Mouse (Mus musculus) kidney, adult 2 months (tissue): Measurements from ENCODE around the gene Ripk1. TPM values are rescaled to one million over a fixed set of nuclear protein-coding genes. Genes with fewer than 3 reads are reported as not detected.
A peak's percentile ranks its signal among the peaks of the same experiment; 100 is the strongest.

Source experiments
- DNase-seq: peaks from one replicate; pipeline ENCODE4 v3.0.0; 2021
- H3K27ac ChIP-seq: fragments of 200-500 bp; 2 replicates; pipeline ENCODE4 v1.5.1; 2012; ENCODE audit warnings: low read depth, low read length, control low read depth, inconsistent platforms; ENCODE audit not compliant: insufficient read depth
- H3K27me3 ChIP-seq: fragments of 200-500 bp; replicated peaks from 2 replicates; pipeline ENCODE4 v1.6.1; 2012; ENCODE audit warnings: mild to moderate bottlenecking, moderate library complexity, low read length, inconsistent platforms; ENCODE audit not compliant: control insufficient read depth, insufficient read depth
- H3K36me3 ChIP-seq: fragments of 200-500 bp; 2 replicates; pipeline ENCODE4 v1.6.1; 2012; ENCODE audit warnings: mild to moderate bottlenecking, moderate library complexity, low read length, inconsistent platforms; ENCODE audit not compliant: control insufficient read depth, insufficient read depth
- H3K4me1 ChIP-seq: fragments of 200-500 bp; 2 replicates; pipeline ENCODE4 v1.6.1; 2011; ENCODE audit warnings: low read length; ENCODE audit not compliant: control insufficient read depth, insufficient read depth
- H3K4me3 ChIP-seq: fragments of 200-500 bp; 2 replicates; pipeline ENCODE4 v1.5.1; 2011; ENCODE audit warnings: mild to moderate bottlenecking, low read depth, low read length, control low read depth; ENCODE audit not compliant: insufficient read depth
- CTCF ChIP-seq: fragments of 200-500 bp; conservative IDR thresholded peaks from 2 replicates; pipeline ENCODE4 v1.5.1; 2011; ENCODE audit warnings: low read depth, mild to moderate bottlenecking, control low read depth, low read length, moderate library complexity, mixed read lengths; ENCODE audit not compliant: insufficient read depth, insufficient read length
- POLR2A ChIP-seq: fragments of 200-500 bp; IDR thresholded peaks from one replicate; pipeline ENCODE4 v1.6.1; 2011; ENCODE audit warnings: low read depth, low read length, control low read depth
- WGBS: fragments of 180-500 bp; shearing (Covaris S2); methylation state at CpG from one replicate; pipeline ENCODE4 v1.1.7; 2018; 5-methylcytosine and 5-hydroxymethylcytosine counted together
- polyA plus RNA-seq: library from polyadenylated mRNA; depleted of rRNA; stranded (reverse); fragments of >200 nt; gene quantifications from 2 replicates; pipeline ENCODE4 v1.2.3, GENCODE M21; 2012; rRNA removed

Ripk1 gene
- polyA plus RNA-seq, 1 experiment = 7.4 TPM

DNA sequence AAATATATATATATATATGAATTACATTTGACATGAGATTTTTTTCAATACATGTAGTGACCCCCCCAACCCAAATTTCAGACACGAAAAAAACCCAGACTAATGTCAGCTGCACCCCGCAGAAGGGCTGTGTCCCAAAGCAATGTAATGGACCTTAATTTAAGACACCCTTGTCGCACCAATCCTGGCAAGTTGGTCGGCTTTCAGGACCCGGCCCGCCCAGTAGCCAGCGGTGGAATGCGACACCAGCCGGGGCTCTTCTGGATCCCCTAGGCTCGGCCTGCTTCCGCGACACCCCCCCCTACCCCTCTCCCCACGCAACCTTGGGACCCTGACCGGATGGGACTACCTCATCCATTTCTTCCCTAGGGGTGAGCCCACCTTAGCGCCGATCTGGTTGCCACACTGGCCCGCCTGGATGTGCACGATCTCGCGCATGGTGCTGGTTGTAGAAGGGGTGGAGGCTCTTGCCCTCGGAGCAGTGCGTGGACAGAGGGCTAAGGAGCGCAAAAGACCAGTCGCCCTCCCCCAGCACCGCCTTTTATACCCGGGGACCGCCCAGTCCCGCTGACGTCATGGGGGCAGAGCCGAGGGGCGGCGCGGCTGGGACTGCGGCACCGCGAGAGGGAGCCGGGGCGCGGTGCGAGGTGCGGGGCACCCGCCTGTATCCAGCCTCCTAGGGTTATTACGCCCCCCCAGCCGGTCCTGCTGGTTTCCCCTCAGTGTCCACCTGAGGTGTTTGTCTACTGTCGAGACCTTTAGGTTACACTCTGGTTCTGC is 75.5 kb downstream of the Ripk1 start, which contains the start of gene Tubb2a:
Gene Tubb2a, minus strand, starts transcription at position 516 of the 780 bp plus-strand sequence.
- Histone ChIP-seq H3K27me3 (no peaks in the 10 kb centered on the region), H3K36me3 (no peaks in the 10 kb centered on the region), H3K4me3 (peak within 1 kb of the TSS; percentile 92), H3K27ac (peak within 1 kb of the TSS; percentile 67), H3K4me1 (peaks cover 13% of the 10 kb centered on the region)
- 1% methylated on average over 45 of the region's 45 CpGs for WGBS
- TF ChIP-seq CTCF = peak; percentile 36; the same call in 1 of the 2 replicates
- TF ChIP-seq POLR2A = peak; percentile 98
- DNase-seq = peak; percentile 94

DNA sequence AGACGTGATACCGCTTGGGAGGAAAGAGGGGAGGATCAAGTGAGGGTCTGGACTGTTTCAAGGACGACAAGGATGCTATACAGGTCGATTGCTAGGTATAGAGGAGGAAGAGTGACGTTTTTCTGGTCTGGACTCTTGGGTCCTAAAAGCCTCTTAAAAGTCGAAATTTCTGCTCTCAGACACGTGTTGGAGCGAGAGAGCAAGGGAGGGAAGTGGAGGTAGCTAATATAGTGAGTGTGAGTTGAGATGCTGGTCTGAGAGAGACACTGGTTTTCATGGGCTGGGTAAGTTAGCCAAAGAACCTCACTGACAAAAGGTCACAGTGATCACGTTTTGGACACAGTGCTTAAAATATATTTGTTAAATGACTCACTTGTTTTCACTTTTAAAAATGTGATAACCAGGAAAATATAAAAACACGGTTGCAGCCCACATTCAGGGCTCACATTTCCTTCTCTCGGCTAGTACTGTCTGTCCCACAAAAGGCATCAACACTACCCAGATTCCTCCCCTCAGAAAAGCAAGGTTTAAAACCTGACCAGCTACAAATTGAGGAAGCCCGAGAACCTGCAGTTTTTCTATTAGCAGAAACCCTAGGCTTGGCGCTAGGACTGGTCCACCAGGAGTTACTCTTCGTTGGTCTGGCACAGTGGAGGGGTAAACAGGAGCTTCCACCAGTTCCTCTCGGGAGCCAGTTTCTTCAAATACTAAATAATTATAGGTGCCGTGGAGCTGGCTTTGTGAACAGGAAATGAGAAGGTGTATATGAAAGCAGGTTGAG is 76.5 kb downstream of the Ripk1 start:
- WGBS = 50% methylated on average over 16 of the region's 16 CpGs
- Histone ChIP-seq H3K27me3 (no peaks in the 10 kb centered on the region), H3K4me3 (peak overlapping the region; percentile 45; the same call in 1 of the 2 replicates), H3K36me3 (no peaks in the 10 kb centered on the region), H3K27ac (peak overlapping the region; percentile 1; the same call in 1 of the 2 replicates), H3K4me1 (peaks cover 13% of the 10 kb centered on the region)
- TF ChIP-seq CTCF (no peak), POLR2A (no peak)
- no peak for DNase-seq

- Histone ChIP-seq H3K4me3 (no peak overlapping the region), H3K36me3 (no peaks in the 10 kb centered on the region), H3K27ac (no peak overlapping the region), H3K27me3 (no peaks in the 10 kb centered on the region), H3K4me1 (peaks cover 13% of the 10 kb centered on the region)
- 76% methylated on average over 3 of the region's 3 CpGs for WGBS
- no peak for DNase-seq
- TF ChIP-seq POLR2A (no peak), CTCF (no peak)
Measured at GRCm38 (mm10) chr13:34079801-34080200, 77.6 kb downstream of the Ripk1 start.

DNA sequence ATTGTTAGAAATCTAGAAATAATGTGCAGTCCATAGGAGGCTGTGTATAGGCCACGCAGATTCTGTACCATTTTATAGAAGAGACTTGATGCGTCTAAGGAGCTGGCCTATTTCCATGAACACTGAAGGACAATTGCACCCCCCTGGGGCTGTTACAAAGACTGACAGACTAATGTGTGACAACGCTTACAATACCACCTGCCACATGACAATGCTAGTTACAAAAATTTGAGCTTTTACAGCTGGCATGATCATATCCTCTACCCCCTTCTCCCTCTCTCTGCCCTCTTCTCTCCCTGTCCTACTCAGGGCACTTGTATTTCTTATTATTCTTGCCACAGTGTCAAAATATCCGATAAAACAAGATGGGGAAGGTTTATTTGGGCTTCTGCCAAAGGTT is 79.8 kb downstream of the Ripk1 start:
- no peak for TF ChIP-seq POLR2A
- TF ChIP-seq CTCF = no peak
- H3K36me3 ChIP-seq = no peaks in the 10 kb centered on the region
- no peak overlapping the region for H3K27ac ChIP-seq
- DNase-seq = no peak
- H3K4me1 ChIP-seq = peaks cover 7% of the 10 kb centered on the region
- 89% methylated on average over 4 of the region's 4 CpGs for WGBS
- H3K4me3 ChIP-seq = no peak overlapping the region
- H3K27me3 ChIP-seq = no peaks in the 10 kb centered on the region

- DNase-seq = peak; percentile 79
- H3K4me1 ChIP-seq = no peaks in the 10 kb centered on the region
- H3K27me3 ChIP-seq = no peaks in the 10 kb centered on the region
- no peak overlapping the region for H3K4me3 ChIP-seq
- TF ChIP-seq POLR2A (no peak), CTCF (no peak)
- peak overlapping the region; percentile 84 for H3K27ac ChIP-seq
- WGBS = 39% methylated on average over 9 of the region's 9 CpGs
- no peaks in the 10 kb centered on the region for H3K36me3 ChIP-seq
Measured at GRCm38 (mm10) chr13:34084026-34084750, 82.0 kb downstream of the Ripk1 start.

Other genes with a start within 250 kb of the Ripk1 start
- not detected in 2 replicates for gene Serpinb6e, start 159.0 kb upstream of the Ripk1 start, polyA plus RNA-seq
- 0.11 TPM in 1 of 2 replicates, not detected in the other for gene Serpinb6c, start 96.7 kb upstream of the Ripk1 start, polyA plus RNA-seq
- 14.6 and 21.2 TPM in 2 replicates for gene Nqo2, start 37.7 kb upstream of the Ripk1 start, polyA plus RNA-seq
- gene Serpinb6a, start 431 bp downstream of the Ripk1 start, polyA plus RNA-seq = 26.6 and 31.1 TPM in 2 replicates
- gene Bphl, start 35.2 kb downstream of the Ripk1 start, polyA plus RNA-seq = 392 and 418 TPM in 2 replicates
- gene Tubb2a, start 75.6 kb downstream of the Ripk1 start, polyA plus RNA-seq = 152 and 164 TPM in 2 replicates
- 27.6 and 30.5 TPM in 2 replicates for gene Tubb2b, start 128.1 kb downstream of the Ripk1 start, polyA plus RNA-seq
- 88.7 and 96.2 TPM in 2 replicates for gene Psmg4, start 160.6 kb downstream of the Ripk1 start, polyA plus RNA-seq